Mouse (Mus musculus): ENCODE measurements at regions not wholly inside any gene's neighbourhood (a gene's known extent, or its start where the extent isn't known, plus 50 kb on each side); places are given as distances from the start of the nearest gene placed in this dataset.

DNA sequence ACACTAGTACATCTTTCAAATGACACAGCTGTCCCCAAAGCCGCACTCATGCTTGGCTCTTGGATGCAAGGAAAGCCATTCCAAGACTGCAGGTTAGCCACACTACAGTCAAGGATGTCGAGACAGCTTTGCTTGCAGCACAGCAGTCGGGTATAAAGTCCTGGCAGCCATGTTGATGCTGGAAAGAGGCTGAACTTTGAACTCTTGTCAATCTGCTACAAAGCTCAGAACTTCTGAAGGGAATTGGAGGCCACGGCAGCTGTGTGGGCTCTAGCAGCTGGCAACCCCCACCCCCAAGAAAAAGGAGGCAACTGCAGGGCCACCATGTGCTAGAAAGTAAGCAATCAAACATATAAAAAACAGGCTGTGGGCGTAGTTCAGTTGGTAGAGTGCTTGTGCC is 90.0 kb upstream of the Zcchc2 start:
- no peak overlapping the region for H3K4me3 ChIP-seq
- no peak overlapping the region for H3K27ac ChIP-seq
- intact Hi-C loops (cut with DNase I), result no loop called here
- no peak for DNase-seq (ENCODE audit: extremely low spot score in 1 of 2, low spot score in 2 of 2)
- TF ChIP-seq CTCF (IDR thresholded peaks at IDR 0.05), result no peak

DNA sequence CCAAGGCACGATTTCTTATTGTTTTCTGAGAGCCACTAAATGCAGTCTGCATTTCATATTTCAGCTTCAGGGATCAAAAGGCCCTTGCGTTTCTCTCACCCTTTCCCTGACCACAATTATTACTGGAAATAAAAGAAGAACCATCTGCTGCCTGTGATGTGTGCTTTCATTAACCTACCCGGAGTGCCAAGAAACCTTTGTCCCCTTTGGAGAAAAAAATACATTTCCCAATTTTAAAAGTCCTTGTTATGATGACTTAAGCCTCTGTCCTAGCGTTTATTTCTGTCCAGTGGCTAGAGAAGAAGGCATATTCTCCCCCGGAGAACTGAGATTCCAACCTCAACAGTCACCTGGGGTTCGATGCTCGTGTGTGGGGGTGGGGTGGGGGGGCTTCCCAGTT is 89.3 kb upstream of the Zcchc2 start:
- no peak for DNase-seq (ENCODE audit: extremely low spot score in 1 of 2, low spot score in 2 of 2)
- no peak for TF ChIP-seq CTCF (IDR thresholded peaks at IDR 0.05)
- intact Hi-C loops (cut with DNase I), result no loop called here
- Histone ChIP-seq H3K4me3 (no peak overlapping the region), H3K27ac (no peak overlapping the region)

DNA sequence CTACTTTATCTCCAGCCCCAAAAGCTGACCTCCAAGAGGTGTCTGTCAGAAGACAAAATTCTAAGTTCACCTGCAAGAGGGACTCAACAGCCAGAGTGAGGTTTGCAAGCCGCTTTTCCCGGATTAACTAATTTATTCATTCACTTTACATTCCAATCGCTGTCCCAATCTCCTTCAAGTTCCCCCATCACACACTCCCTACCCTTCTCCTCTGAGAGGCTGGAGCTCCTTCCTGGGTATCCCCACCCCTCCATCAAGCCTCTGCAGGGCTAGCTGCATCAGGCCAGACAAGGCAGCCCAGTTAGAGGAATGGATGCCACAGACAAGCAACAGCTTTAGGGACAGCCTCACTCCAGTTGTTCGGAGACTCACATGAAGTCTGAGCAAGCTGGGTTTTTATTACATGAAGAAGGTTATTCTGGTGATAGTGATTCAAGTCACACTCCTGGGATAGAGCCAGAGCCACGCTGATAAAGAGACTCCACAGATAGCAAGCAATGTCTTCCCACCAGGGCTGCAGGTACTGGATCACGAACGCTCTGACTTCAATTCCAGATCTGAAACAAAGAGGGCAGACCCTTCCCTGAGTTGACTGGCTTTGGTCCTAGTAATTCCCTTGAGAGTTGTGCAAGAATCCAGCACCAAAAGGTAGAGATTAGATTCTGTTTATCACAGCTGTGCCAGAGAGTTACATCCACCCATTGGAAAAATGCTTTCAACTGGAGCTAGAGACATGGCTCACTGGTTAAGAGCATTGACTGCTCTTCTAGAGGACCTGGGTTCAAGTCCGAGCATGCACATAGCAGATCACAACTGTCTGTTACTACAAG is 86.7 kb upstream of the Zcchc2 start:
- Histone ChIP-seq H3K27ac (no peak overlapping the region), H3K4me3 (no peak overlapping the region)
- DNase-seq (ENCODE audit: extremely low spot score in 1 of 2, low spot score in 2 of 2), result no peak
- no peak for TF ChIP-seq CTCF (IDR thresholded peaks at IDR 0.05)
- intact Hi-C loops (cut with DNase I), result no loop called here

DNA sequence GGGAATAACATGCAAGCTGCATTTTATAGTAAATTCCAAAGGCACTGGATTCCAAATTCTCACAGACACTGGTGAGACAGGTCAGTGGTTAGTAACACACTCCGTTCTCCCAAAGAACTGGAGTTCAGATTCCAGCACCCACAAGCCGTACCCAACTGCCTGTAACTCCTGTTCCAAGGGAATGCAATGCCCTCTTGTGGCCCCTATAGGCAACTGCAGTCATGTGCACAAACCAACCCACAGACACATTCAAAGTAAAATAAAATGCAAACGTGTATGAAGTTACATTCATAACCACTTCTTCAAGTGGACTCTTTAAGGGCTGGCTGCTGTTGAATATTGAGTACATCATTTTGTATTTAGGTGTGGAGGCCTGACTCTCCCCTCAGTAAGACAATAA is 85.5 kb upstream of the Zcchc2 start:
- no peak for DNase-seq (ENCODE audit: extremely low spot score in 1 of 2, low spot score in 2 of 2)
- intact Hi-C loops (cut with DNase I), result loop anchor here (5.0 kb wide), 1 partner anchor 43 kb away; no protein-coding TSS in a partner anchor
- peak; percentile 17 for TF ChIP-seq CTCF (IDR thresholded peaks at IDR 0.05)
- no peak overlapping the region for H3K4me3 ChIP-seq
- no peak overlapping the region for H3K27ac ChIP-seq

DNA sequence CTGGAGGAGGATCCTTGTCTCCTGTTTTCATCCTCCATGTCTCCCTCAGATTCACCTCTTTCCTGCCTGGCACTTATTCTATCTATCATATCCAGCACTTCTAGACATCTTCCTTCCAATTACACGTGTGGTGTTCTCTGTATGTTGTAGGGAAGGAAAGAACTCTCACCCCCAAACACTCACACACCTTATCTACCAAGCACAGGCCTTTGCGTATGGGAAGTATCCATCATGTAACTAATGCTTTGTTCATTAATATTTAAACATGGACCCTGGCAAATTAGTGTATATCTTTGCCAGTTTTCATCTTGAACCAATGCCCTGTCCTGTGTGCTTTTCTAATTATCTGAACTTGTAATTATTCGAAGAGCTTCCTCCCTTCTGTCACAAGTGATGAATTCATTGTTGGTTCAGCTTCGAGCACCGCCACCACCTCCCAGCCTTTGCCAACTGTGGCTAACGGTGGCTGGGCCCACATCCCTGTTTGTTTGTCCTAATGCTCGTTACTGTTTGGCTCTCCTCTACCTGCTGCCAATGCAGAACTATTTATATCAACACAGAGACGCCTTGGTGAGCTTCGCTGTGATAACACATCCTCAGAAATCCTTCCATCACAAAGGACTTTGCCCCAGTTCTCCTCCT is 84.3 kb upstream of the Zcchc2 start:
- Histone ChIP-seq H3K27ac (no peak overlapping the region), H3K4me3 (no peak overlapping the region)
- TF ChIP-seq CTCF (IDR thresholded peaks at IDR 0.05), result no peak
- DNase-seq (ENCODE audit: extremely low spot score in 1 of 2, low spot score in 2 of 2), result no peak
- intact Hi-C loops (cut with DNase I), result loop anchor here (5.0 kb wide), 1 partner anchor 41 kb away; no protein-coding TSS in a partner anchor

DNA sequence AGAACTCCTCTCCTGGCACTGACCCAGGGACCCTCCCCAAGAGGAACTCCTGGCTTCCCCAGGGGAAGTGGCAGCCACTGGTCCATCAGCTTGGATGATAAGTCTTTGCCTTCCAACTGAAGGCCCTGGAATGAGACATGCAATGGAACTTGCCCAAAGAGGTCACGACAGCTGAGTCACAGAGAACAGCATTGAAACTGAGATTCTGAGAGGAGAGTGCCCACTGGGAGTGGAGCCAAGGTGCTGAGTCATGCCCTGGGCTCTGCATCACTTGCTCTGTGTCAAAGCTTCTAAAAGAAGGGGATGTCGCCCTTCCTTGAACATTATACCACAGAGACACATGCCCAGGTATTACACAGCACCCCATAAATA is 83.8 kb upstream of the Zcchc2 start:
- no peak overlapping the region for H3K27ac ChIP-seq
- intact Hi-C loops (cut with DNase I), result loop anchor here (5.0 kb wide), 1 partner anchor 41 kb away; no protein-coding TSS in a partner anchor
- no peak for TF ChIP-seq CTCF (IDR thresholded peaks at IDR 0.05)

DNA sequence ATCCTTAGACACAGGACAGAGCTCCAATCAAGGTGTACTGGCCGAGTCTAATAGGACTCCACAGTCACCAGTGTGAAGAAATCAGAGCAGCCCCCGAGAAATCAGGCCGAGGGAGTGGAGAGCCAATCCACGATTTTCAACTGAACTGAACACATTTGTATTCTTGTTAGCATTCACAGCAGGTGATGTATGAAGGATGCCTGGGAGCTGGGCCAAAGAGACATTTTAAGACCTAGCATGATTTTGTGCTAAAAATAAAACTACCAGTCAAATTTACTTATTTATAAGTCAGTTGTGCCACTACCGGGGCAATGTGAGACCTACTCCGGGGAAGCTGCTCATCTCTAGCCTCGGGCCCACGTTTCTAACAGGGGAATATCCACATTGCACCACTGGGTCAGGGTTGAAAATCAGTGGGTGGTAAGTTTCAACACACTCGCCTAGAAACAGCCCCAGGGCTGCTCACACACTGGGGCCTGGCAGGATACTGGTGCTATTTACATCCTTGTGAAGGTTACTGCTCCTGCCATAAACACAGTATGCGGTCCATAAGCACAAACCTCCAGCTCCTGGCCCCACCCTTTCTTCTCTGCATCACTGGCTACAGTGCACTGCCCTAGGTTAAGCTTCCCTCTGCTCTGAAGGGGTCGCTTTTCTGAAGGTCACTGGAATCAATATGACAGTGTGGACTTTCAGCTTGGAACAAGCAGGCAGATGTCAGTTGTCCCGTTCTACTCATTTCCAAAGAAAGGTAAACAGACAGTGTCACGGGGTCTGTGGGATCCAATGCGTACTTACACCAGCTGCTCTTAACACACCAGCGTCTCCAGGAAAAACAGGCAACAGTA is 82.0 kb upstream of the Zcchc2 start:
- TF ChIP-seq CTCF (IDR thresholded peaks at IDR 0.05), result no peak
- DNase-seq (ENCODE audit: extremely low spot score in 1 of 2, low spot score in 2 of 2), result peak in 1 of 2 experiments; percentile 19

More for the DNA sequence above, 83.8 kb upstream of the Zcchc2 start:
- no peak for DNase-seq (ENCODE audit: extremely low spot score in 1 of 2, low spot score in 2 of 2)
- no peak overlapping the region for H3K4me3 ChIP-seq

DNA sequence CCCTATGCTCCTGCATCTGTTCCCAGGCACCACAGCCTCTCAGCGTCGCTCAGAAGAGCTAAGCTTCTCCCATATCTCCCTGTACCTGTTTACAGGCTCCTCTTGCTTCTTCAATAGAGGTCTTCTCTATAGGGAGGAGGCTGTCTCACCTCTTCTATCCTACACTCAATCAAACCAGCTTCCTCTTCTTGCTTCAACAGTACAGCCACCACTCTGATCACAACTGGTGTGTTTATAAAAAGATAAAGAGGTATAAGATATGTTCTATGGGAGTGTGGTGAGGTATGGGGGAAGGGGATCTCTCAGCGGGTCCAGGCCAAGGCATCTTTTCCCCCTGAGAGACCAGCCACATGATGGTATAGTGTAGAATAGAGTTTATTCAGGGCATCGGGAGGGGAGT is 81.1 kb upstream of the Zcchc2 start:
- H3K4me3 ChIP-seq, result no peak overlapping the region
- DNase-seq (ENCODE audit: extremely low spot score in 1 of 2, low spot score in 2 of 2), result no peak
- TF ChIP-seq CTCF (IDR thresholded peaks at IDR 0.05), result no peak
- H3K27ac ChIP-seq, result no peak overlapping the region
- intact Hi-C loops (cut with DNase I), result loop anchor here (5.0 kb wide), 1 partner anchor 38 kb away; no protein-coding TSS in a partner anchor

More for the DNA sequence above, 82.0 kb upstream of the Zcchc2 start:
- intact Hi-C loops (cut with DNase I), result loop anchor here (5.0 kb wide), 1 partner anchor 39 kb away; no protein-coding TSS in a partner anchor
- Histone ChIP-seq H3K27ac (no peak overlapping the region), H3K4me3 (no peak overlapping the region)

DNA sequence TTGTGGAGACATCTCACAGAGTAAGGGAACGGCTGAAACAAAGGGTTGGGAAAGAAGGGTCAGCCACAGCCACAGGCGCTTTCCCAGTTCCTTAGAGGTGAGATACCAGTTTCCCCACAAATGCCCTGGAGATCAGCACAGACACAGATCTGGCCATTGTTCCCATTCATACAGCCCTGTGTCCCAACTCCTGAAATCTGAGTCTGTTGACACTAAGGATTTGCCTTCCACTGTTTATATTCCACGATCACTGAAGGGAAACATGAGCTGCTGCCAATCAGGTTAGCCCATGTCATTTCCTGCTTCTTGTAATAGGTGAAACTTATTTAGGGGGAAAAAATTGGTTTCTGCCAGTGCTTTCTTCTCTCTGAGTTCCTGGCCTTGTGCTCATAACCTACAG is 78.5 kb upstream of the Zcchc2 start:
- no peak overlapping the region for H3K4me3 ChIP-seq
- TF ChIP-seq CTCF (IDR thresholded peaks at IDR 0.05), result no peak
- intact Hi-C loops (cut with DNase I), result no loop called here
- H3K27ac ChIP-seq, result no peak overlapping the region
- DNase-seq (ENCODE audit: extremely low spot score in 1 of 2, low spot score in 2 of 2), result no peak

DNA sequence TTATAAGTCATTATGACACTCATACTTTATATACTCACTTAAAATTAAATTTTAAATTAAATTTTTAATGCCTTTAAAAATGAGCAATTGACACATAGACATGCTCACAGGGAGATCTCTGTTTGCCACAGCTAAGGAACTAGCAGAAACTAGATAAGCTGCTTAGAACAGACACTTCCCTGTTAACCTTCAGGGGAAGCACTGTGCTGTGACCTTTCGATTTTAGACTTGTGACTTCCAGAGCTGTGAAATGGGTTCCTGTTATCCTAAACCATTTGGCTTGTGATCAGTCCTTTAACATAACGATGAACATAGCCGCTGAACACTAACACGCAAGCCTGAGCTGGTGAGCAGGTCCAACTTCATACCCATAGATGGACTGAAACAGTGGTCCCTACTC is 68.4 kb upstream of the Zcchc2 start:
- no peak for TF ChIP-seq CTCF (IDR thresholded peaks at IDR 0.05)
- Histone ChIP-seq H3K4me3 (no peak overlapping the region), H3K27ac (no peak overlapping the region)
- intact Hi-C loops (cut with DNase I), result no loop called here
- no peak for DNase-seq (ENCODE audit: extremely low spot score in 1 of 2, low spot score in 2 of 2)

DNA sequence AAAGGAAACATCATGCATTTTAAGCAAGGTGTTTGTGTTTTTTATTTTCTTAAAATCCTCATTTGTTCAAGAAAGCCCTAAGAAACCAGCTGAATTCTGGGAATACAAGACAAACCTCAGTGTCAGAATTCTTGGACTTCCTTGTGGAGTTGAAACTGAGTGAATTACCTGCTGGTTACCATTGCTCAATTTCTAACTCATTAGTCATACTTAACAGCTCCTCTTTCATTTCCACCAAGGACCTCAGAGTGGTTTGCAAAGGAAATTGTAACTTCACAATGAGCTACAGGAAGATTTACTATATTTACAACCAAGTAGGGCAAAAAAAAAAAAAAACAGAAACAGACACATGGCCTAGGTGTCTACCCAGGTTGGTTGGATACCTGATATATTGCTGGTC is 67.6 kb upstream of the Zcchc2 start:
- no peak for TF ChIP-seq CTCF (IDR thresholded peaks at IDR 0.05)
- Histone ChIP-seq H3K27ac (no peak overlapping the region), H3K4me3 (no peak overlapping the region)
- intact Hi-C loops (cut with DNase I), result no loop called here
- DNase-seq (ENCODE audit: extremely low spot score in 1 of 2, low spot score in 2 of 2), result no peak

DNA sequence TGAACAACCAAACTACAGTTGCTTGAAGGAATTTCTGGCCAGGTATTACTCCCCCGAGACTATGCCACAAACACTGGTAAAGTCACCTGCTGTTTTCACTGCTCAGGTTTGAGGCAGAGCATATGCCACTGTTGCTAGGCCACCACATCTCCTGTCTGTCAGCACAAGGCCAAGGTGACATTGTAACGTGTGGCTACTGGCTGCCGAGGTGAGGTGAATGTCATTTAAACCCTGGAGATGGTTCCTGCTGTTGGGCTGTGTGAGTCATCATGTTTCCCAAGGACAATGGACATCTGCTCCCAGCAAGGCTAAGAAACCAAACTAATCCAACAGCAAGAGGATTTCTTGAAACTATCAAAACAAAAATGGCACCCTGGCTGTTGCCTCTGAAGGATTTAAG is 67.2 kb upstream of the Zcchc2 start:
- no peak for TF ChIP-seq CTCF (IDR thresholded peaks at IDR 0.05)
- Histone ChIP-seq H3K4me3 (no peak overlapping the region), H3K27ac (no peak overlapping the region)
- intact Hi-C loops (cut with DNase I), result no loop called here
- no peak for DNase-seq (ENCODE audit: extremely low spot score in 1 of 2, low spot score in 2 of 2)

Data from left cerebral cortex, adult 2 months (tissue).